Mouse (Mus musculus): ENCODE data around the gene Pfn3. TPM values are rescaled to one million over a fixed set of nuclear protein-coding genes. Genes with fewer than 3 reads are reported as not detected.
A peak's percentile ranks its signal among the peaks of the same experiment; 100 is the strongest.

The Pfn3 gene
- polyA plus RNA-seq (2015; fragmentation: Nextera tagmentation; extraction: Ambion mirVana) = not detected in 2 replicates

GRCm38 (mm10) chr13:55414743-55415380, at the start of gene Pfn3:
Pfn3 (minus strand) TSS chr13:55415232.
- H3K4me1 ChIP-seq (replicated peaks; ENCODE audit: control insufficient read depth, insufficient read depth, low read length) = no peaks in the 10 kb centered on the region
- 0 out of 2 replicates have a peak within 1 kb of the TSS, but pooled peaks have one; percentile 5 for H3K4me3 ChIP-seq (ENCODE audit: low read depth, low read length)
- peak; percentile 34; the same call in 1 of the 2 replicates for ATAC-seq
- H3K9me3 ChIP-seq (ENCODE audit: control insufficient read depth) = no peaks in the 10 kb centered on the region
- peaks cover 15% of the 10 kb centered on the region for H3K27me3 ChIP-seq (replicated peaks; ENCODE audit: control insufficient read depth, insufficient read depth, low read length)
- WGBS = 11% methylated on average over 41 of the region's 41 CpGs
- no peaks in the 10 kb centered on the region for H3K36me3 ChIP-seq (ENCODE audit: control insufficient read depth, insufficient read depth)
- peak within 1 kb of the TSS; percentile 8; the same call in 1 of the 2 replicates for H3K9ac ChIP-seq (ENCODE audit: low read depth, low read length)
- no peak for TF ChIP-seq CTCF (IDR thresholded peaks at IDR 0.05; ENCODE audit: low read depth)
- H3K27ac ChIP-seq (ENCODE audit: low read depth, low read length) = no peak within 1 kb of the TSS
- H3K4me2 ChIP-seq (replicated peaks; ENCODE audit: low read depth) = peak within 1 kb of the TSS; percentile 49

- H3K4me1 ChIP-seq (replicated peaks; ENCODE audit: control insufficient read depth, insufficient read depth, low read length) = no peaks in the 10 kb centered on the region
- WGBS = under 1% methylated on average over 79 of the region's 84 CpGs
- H3K36me3 ChIP-seq (ENCODE audit: control insufficient read depth, insufficient read depth) = peaks cover 18% of the 10 kb centered on the region
- peak; percentile 29; the same call in 1 of the 2 replicates for ATAC-seq
- TF ChIP-seq CTCF (IDR thresholded peaks at IDR 0.05; ENCODE audit: low read depth) = no peak
- peak within 1 kb of the TSS; percentile 87 for H3K4me2 ChIP-seq (replicated peaks; ENCODE audit: low read depth)
- H3K27ac ChIP-seq (ENCODE audit: low read depth, low read length) = no peak within 1 kb of the TSS
- H3K9ac ChIP-seq (ENCODE audit: low read depth, low read length) = peak within 1 kb of the TSS; percentile 47; the same call in 1 of the 2 replicates
- H3K27me3 ChIP-seq (replicated peaks; ENCODE audit: control insufficient read depth, insufficient read depth, low read length) = peaks cover 10% of the 10 kb centered on the region; the same call in 1 of the 2 replicates
- H3K9me3 ChIP-seq (ENCODE audit: control insufficient read depth) = no peaks in the 10 kb centered on the region
- H3K4me3 ChIP-seq (ENCODE audit: low read depth, low read length) = peak within 1 kb of the TSS; percentile 54
Measured at GRCm38 (mm10) chr13:55464027-55464884, 49.2 kb upstream of the Pfn3 start, which contains the start of gene Prr7. Prr7 (plus strand) TSS chr13:55464267.

GRCm38 (mm10) chr13:55463399-55464026, 48.5 kb upstream of the Pfn3 start:
- no peaks in the 10 kb centered on the region for H3K4me1 ChIP-seq (replicated peaks; ENCODE audit: control insufficient read depth, insufficient read depth, low read length)
- H3K9ac ChIP-seq (ENCODE audit: low read depth, low read length) = no peak overlapping the region
- TF ChIP-seq CTCF (IDR thresholded peaks at IDR 0.05; ENCODE audit: low read depth) = no peak
- H3K9me3 ChIP-seq (ENCODE audit: control insufficient read depth) = no peaks in the 10 kb centered on the region
- no peak overlapping the region for H3K27ac ChIP-seq (ENCODE audit: low read depth, low read length)
- ATAC-seq = no peak
- H3K36me3 ChIP-seq (ENCODE audit: control insufficient read depth, insufficient read depth) = peaks cover 26% of the 10 kb centered on the region
- peaks cover 10% of the 10 kb centered on the region; the same call in 1 of the 2 replicates for H3K27me3 ChIP-seq (replicated peaks; ENCODE audit: control insufficient read depth, insufficient read depth, low read length)
- H3K4me2 ChIP-seq (replicated peaks; ENCODE audit: low read depth) = peak overlapping the region; percentile 87
- H3K4me3 ChIP-seq (ENCODE audit: low read depth, low read length) = peak overlapping the region; percentile 54
- WGBS = 16% methylated on average over 14 of the region's 14 CpGs

GRCm38 (mm10) chr13:55462965-55463364, 47.9 kb upstream of the Pfn3 start:
- Histone ChIP-seq H3K4me2 (replicated peaks; ENCODE audit: low read depth) (no peak overlapping the region), H3K4me1 (replicated peaks; ENCODE audit: control insufficient read depth, insufficient read depth, low read length) (no peaks in the 10 kb centered on the region), H3K9me3 (ENCODE audit: control insufficient read depth) (no peaks in the 10 kb centered on the region), H3K9ac (ENCODE audit: low read depth, low read length) (no peak overlapping the region), H3K27me3 (replicated peaks; ENCODE audit: control insufficient read depth, insufficient read depth, low read length) (peaks cover 10% of the 10 kb centered on the region; the same call in 1 of the 2 replicates), H3K27ac (ENCODE audit: low read depth, low read length) (no peak overlapping the region), H3K36me3 (ENCODE audit: control insufficient read depth, insufficient read depth) (peaks cover 31% of the 10 kb centered on the region), H3K4me3 (ENCODE audit: low read depth, low read length) (no peak overlapping the region)
- ATAC-seq = no peak
- WGBS = 66% methylated on average over 2 of the region's 2 CpGs
- no peak for TF ChIP-seq CTCF (IDR thresholded peaks at IDR 0.05; ENCODE audit: low read depth)

GRCm38 (mm10) chr13:55451785-55452549, 36.9 kb upstream of the Pfn3 start:
- no peak for ATAC-seq
- peaks cover 57% of the 10 kb centered on the region for H3K36me3 ChIP-seq (ENCODE audit: control insufficient read depth, insufficient read depth)
- no peak overlapping the region for H3K9ac ChIP-seq (ENCODE audit: low read depth, low read length)
- H3K4me3 ChIP-seq (ENCODE audit: low read depth, low read length) = no peak overlapping the region
- H3K9me3 ChIP-seq (ENCODE audit: control insufficient read depth) = no peaks in the 10 kb centered on the region
- no peaks in the 10 kb centered on the region for H3K27me3 ChIP-seq (replicated peaks; ENCODE audit: control insufficient read depth, insufficient read depth, low read length)
- H3K4me1 ChIP-seq (replicated peaks; ENCODE audit: control insufficient read depth, insufficient read depth, low read length) = no peaks in the 10 kb centered on the region
- peak overlapping the region; percentile 23; the same call in 1 of the 2 replicates for H3K27ac ChIP-seq (ENCODE audit: low read depth, low read length)
- H3K4me2 ChIP-seq (replicated peaks; ENCODE audit: low read depth) = no peak overlapping the region
- 82% methylated on average over 16 of the region's 16 CpGs for WGBS
- TF ChIP-seq CTCF (IDR thresholded peaks at IDR 0.05; ENCODE audit: low read depth) = no peak

Measured in intestine, postnatal 0 days (tissue).